Mouse (Mus musculus): ENCODE data around the gene Kansl1l. TPM values are rescaled to one million over a fixed set of nuclear protein-coding genes. Genes with fewer than 3 reads are reported as not detected.

The Kansl1l gene
- polyA plus RNA-seq, 1 experiment from 2014 or later, result 23.3 TPM

DNA sequence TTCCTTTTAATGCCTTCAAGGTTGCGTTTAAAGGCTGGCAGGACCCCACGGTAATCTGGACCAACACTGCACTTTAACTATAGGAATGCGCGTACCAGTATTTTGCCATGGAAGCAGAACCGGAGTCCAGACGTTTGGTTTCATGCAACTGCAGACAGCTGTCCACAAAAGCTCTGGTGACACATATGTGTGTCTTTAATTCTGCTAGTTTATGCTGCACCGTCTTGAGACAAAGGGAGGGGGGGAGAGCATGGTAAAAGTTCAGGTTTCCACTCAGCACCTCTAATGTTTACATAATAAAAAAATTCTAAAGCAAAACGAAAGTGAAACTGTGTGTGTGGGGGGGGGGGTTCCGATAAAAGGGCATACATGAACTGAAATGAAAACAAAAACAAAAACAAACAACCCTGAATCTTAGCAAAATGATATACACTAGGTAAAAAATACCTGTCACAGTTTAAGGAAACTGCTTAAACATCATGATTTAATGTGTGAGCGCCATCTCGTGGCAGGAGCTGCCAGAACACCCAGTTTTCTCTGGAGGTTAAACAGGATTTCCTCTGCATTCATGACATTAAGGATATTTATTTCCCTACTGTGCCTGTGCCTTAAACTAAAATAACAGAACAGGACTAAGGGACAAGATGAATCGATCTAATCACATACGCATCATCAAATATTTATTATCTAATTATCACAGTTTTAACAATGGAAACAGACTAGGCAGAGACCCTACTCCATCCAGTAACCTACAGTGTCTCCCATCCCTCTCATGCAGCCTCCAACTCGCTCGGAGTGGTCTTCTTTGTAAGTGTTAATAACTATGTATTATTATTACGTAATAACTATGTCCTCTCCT, 21.1 kb upstream of the Kansl1l start:
- Histone ChIP-seq H3K9ac (no peak overlapping the region), H3K4me3 (no peak overlapping the region), H3K27ac (no peak overlapping the region), H3K36me3 (0 out of 2 replicates have a peak, but pooled peaks cover 7% of the 10 kb centered on the region), H3K4me1 (no peaks in the 10 kb centered on the region), H3K27me3 (no peaks in the 10 kb centered on the region), H3K4me2 (replicated peaks) (no peak overlapping the region), H3K9me3 (replicated peaks) (no peaks in the 10 kb centered on the region)
- 60% methylated on average over 16 of the region's 16 CpGs for WGBS
- peak; percentile 50 for ATAC-seq (ENCODE audit: low FRiP score)

DNA sequence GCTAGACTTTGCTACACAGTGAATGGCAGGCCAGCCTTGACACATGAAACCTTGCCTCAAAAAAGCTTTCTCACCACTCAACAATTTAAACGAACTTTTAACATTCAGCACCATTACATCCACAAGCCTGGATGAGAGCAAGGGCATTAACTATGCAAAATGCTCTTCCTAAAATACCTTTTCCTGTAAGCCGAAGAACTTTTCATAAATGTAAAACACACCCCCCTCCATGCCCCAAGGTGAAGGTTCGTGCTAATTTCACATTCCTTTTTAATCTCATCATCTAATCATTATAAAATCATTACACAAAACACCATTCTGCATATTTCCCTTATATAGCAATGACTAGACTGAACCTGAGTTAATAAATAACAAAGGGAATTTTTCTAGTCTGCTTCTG, 19.8 kb upstream of the Kansl1l start:
- 82% methylated on average over 3 of the region's 3 CpGs for WGBS
- Histone ChIP-seq H3K4me3 (no peak overlapping the region), H3K4me2 (replicated peaks) (no peak overlapping the region), H3K4me1 (no peaks in the 10 kb centered on the region), H3K36me3 (0 out of 2 replicates have a peak, but pooled peaks cover 3% of the 10 kb centered on the region), H3K9me3 (replicated peaks) (no peaks in the 10 kb centered on the region), H3K27me3 (no peaks in the 10 kb centered on the region), H3K9ac (no peak overlapping the region), H3K27ac (no peak overlapping the region)
- ATAC-seq (ENCODE audit: low FRiP score), result no peak

GRCm38 (mm10) chr1:66832636-66833165, 15.3 kb upstream of the Kansl1l start:
- no peaks in the 10 kb centered on the region for H3K9me3 ChIP-seq (replicated peaks)
- no peak overlapping the region for H3K27ac ChIP-seq
- H3K4me1 ChIP-seq, result peaks cover 2% of the 10 kb centered on the region; the same call in 1 of the 2 replicates
- no peak overlapping the region for H3K4me3 ChIP-seq
- no peak overlapping the region for H3K4me2 ChIP-seq (replicated peaks)
- no peaks in the 10 kb centered on the region for H3K27me3 ChIP-seq
- no peaks in the 10 kb centered on the region for H3K36me3 ChIP-seq
- no peak for ATAC-seq (ENCODE audit: low FRiP score)
- WGBS, result 91% methylated on average over 7 of the region's 7 CpGs
- H3K9ac ChIP-seq, result no peak overlapping the region

GRCm38 (mm10) chr1:66831824-66832600, 14.7 kb upstream of the Kansl1l start:
- 71% methylated on average over 9 of the region's 9 CpGs for WGBS
- Histone ChIP-seq H3K27me3 (no peaks in the 10 kb centered on the region), H3K4me2 (replicated peaks) (no peak overlapping the region), H3K9ac (no peak overlapping the region), H3K4me1 (peaks cover 2% of the 10 kb centered on the region; the same call in 1 of the 2 replicates), H3K36me3 (no peaks in the 10 kb centered on the region), H3K4me3 (no peak overlapping the region), H3K9me3 (replicated peaks) (no peaks in the 10 kb centered on the region), H3K27ac (no peak overlapping the region)
- no peak for ATAC-seq (ENCODE audit: low FRiP score)

- WGBS, result 77% methylated on average over 9 of the region's 9 CpGs
- H3K27me3 ChIP-seq, result no peaks in the 10 kb centered on the region
- no peaks in the 10 kb centered on the region for H3K9me3 ChIP-seq (replicated peaks)
- ATAC-seq (ENCODE audit: low FRiP score), result no peak
- no peak overlapping the region for H3K4me3 ChIP-seq
- H3K27ac ChIP-seq, result no peak overlapping the region
- no peak overlapping the region for H3K9ac ChIP-seq
- H3K36me3 ChIP-seq, result no peaks in the 10 kb centered on the region
- peaks cover 2% of the 10 kb centered on the region; the same call in 1 of the 2 replicates for H3K4me1 ChIP-seq
- H3K4me2 ChIP-seq (replicated peaks), result no peak overlapping the region
Measured at GRCm38 (mm10) chr1:66829400-66830080, 12.2 kb upstream of the Kansl1l start.

GRCm38 (mm10) chr1:66821966-66822365, 4.6 kb upstream of the Kansl1l start:
- H3K27ac ChIP-seq, result no peak overlapping the region
- H3K36me3 ChIP-seq, result no peaks in the 10 kb centered on the region
- H3K9me3 ChIP-seq (replicated peaks), result no peaks in the 10 kb centered on the region
- no peaks in the 10 kb centered on the region for H3K27me3 ChIP-seq
- no peak overlapping the region for H3K4me2 ChIP-seq (replicated peaks)
- H3K4me3 ChIP-seq, result no peak overlapping the region
- H3K4me1 ChIP-seq, result 0 out of 2 replicates have a peak, but pooled peaks cover 5% of the 10 kb centered on the region
- 75% methylated on average over 9 of the region's 9 CpGs for WGBS
- no peak for ATAC-seq (ENCODE audit: low FRiP score)
- H3K9ac ChIP-seq, result no peak overlapping the region

GRCm38 (mm10) chr1:66820241-66820640, 2.9 kb upstream of the Kansl1l start:
- H3K4me3 ChIP-seq, result no peak overlapping the region
- H3K36me3 ChIP-seq, result no peaks in the 10 kb centered on the region
- no peaks in the 10 kb centered on the region for H3K9me3 ChIP-seq (replicated peaks)
- peaks cover 7% of the 10 kb centered on the region; the same call in 1 of the 2 replicates for H3K4me1 ChIP-seq
- 39% methylated on average over 7 of the region's 7 CpGs for WGBS
- peak overlapping the region; percentile 25; the same call in 1 of the 2 replicates for H3K27ac ChIP-seq
- no peak for ATAC-seq (ENCODE audit: low FRiP score)
- no peaks in the 10 kb centered on the region for H3K27me3 ChIP-seq
- peak overlapping the region; percentile 25; the same call in 1 of the 2 replicates for H3K4me2 ChIP-seq (replicated peaks)
- H3K9ac ChIP-seq, result peak overlapping the region; percentile 8; the same call in 1 of the 2 replicates

DNA sequence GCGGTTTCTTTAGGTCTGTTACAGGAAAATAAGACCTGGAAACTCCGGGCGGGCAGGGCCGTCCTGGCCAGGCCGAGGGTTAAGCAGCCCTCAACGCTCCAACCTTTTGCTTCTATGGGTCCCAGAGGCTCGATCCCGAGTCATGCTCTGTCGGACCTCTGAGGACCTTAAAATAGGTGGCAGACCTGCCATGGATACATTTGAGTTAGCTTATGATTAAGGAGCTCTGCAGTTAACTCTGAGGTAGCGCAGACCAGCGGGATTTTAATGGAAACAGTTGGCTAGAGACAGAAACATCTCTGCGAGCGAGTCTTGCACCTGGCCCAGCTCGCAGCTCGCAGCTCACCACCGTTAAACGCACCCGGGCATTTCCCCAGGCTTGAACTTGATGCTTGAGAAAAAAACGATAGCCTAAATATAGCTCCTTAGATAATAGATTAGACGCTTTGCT, 528 bp upstream of the Kansl1l start:
- H3K9me3 ChIP-seq (replicated peaks), result no peaks in the 10 kb centered on the region
- no peaks in the 10 kb centered on the region for H3K36me3 ChIP-seq
- peak overlapping the region; percentile 95 for H3K9ac ChIP-seq
- peak overlapping the region; percentile 84 for H3K4me2 ChIP-seq (replicated peaks)
- peak; percentile 3; the same call in 1 of the 2 replicates for ATAC-seq (ENCODE audit: low FRiP score)
- under 1% methylated on average over 20 of the region's 20 CpGs for WGBS
- peaks cover 11% of the 10 kb centered on the region; the same call in 1 of the 2 replicates for H3K4me1 ChIP-seq
- peak overlapping the region; percentile 99 for H3K27ac ChIP-seq
- no peaks in the 10 kb centered on the region for H3K27me3 ChIP-seq
- peak overlapping the region; percentile 85 for H3K4me3 ChIP-seq

DNA sequence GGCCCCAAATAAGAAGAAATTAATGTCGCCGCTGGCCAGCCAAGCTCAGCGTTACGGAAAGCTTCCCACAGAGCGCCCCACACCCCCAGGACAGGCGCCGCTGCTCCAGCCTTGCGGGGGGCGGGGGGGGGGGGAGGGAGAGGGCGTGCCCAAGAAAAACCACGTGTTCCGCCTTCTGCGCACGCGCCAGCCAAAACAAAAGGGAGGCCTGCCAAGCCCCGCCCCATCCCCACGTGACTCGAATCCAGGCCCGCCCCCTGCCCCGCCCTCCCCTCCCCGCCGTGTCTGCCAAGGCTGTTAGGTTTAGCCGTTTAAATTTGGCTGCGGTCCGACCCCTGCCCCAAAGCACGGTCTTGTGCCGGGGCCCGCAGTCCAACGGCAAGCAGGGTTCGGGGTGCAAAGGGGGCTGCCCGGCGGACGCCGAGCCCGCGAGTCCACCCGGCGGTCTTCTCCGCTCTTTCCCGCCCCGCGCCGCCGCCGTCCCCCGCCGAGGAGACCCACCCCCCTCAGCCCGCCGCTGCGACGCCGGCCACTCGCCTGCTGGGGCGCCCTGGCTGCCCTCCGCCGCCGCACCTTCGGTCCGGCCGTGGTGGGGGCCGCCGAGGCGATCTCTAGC, 417 bp downstream of the Kansl1l start:
- WGBS, result under 1% methylated on average over 57 of the region's 63 CpGs
- H3K27ac ChIP-seq, result peak overlapping the region; percentile 99
- peak overlapping the region; percentile 85 for H3K4me3 ChIP-seq
- no peaks in the 10 kb centered on the region for H3K36me3 ChIP-seq
- H3K9me3 ChIP-seq (replicated peaks), result no peaks in the 10 kb centered on the region
- peak overlapping the region; percentile 95 for H3K9ac ChIP-seq
- H3K27me3 ChIP-seq, result no peaks in the 10 kb centered on the region
- peak overlapping the region; percentile 84 for H3K4me2 ChIP-seq (replicated peaks)
- peak; percentile 90 for ATAC-seq (ENCODE audit: low FRiP score)
- peaks cover 11% of the 10 kb centered on the region; the same call in 1 of the 2 replicates for H3K4me1 ChIP-seq

DNA sequence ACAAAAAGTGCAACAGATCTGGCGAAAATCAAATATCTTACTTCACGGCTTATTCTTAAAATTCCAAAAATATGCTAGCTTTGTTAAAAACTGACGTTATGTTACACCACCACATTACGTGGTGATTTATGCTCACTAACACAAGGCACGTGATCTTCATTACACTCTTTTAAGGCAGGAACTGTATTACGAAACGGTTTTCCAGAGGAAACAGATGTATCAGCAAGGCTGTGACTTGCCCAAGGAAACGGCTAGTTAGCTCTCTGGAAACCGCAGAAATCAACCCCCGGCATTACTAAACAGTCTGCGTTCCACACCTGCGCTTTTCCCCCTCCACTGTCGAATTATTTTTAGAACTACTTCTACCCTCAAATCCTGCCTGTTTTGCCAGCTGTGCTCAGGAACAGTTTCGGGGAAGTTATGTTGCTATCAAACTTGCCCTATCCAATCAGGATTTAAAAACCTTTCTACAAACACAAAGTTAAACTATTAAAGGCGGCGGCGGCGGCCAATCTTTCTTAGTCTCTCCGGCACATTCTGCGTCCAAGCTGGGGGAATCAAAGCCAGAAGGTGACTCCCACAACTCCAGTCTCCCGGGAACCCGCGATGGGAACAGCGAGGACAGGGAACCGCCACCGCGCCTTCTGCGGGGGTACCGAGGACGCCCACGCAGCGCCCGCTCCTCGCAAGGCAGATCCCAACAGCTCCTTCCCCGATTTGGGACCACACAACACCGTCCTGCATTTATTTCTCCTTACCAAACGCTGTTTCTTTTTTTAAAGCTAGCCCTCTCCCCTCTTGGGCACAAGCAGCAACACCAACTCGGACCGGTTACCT, 1.2 kb downstream of the Kansl1l start:
- Histone ChIP-seq H3K9me3 (replicated peaks) (no peaks in the 10 kb centered on the region), H3K9ac (peak overlapping the region; percentile 79), H3K4me3 (peak overlapping the region; percentile 85), H3K4me2 (replicated peaks) (peak overlapping the region; percentile 65), H3K27me3 (no peaks in the 10 kb centered on the region), H3K36me3 (no peaks in the 10 kb centered on the region), H3K4me1 (peaks cover 11% of the 10 kb centered on the region; the same call in 1 of the 2 replicates), H3K27ac (peak overlapping the region; percentile 99)
- peak; percentile 52 for ATAC-seq (ENCODE audit: low FRiP score)
- under 1% methylated on average over 39 of the region's 39 CpGs for WGBS

Data from hindbrain, embryonic 12.5 days (tissue).